Mouse (Mus musculus): Measurements from ENCODE around the gene Zgrf1. TPM values are rescaled to one million over a fixed set of nuclear protein-coding genes. Genes with fewer than 3 reads are reported as not detected.
A peak's percentile ranks its signal among the peaks of the same experiment; 100 is the strongest.

Gene Zgrf1
- polyA plus RNA-seq, 1 experiment from 2014 or later: 4.9 TPM

DNA sequence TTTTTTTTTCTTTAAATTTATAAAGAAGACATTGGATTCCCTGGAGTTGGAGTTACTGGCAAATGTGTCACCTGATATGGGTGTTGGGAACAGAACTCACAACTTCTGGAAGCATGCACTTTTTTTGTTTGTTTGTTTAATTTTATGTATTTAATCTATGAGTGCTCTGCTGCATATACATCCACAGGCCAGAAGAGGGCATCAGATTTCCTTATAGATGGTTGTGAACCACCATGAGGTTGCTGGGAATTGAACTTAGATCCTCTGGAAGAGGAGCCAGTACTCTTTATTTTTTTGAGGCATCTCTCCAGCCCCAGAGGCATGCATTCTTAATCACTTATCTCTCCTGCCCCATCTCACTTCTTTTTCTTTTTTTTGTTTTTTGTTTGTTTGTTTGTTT, 4.9 kb downstream of the Zgrf1 start:
- no peak for DNase-seq (ENCODE audit: low spot score)

DNA sequence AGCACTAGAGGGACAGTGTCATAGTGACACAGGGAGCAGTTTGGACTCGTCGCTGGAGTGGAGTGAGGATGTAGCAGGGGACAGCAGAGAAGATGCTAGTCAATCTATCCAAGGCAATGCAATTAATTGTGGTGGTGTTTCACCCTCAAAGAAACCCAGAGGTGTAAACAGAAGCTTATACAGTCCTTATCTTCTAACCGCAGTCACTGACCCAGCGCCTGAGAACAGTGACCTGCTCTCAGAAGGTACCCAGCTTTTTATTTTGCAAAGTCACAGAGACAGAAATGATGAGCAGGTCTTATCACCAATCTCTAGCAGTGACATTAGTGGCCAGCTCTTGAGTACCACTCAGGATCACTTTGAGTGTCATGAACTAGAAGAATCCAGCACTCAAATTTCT, 9.7 kb downstream of the Zgrf1 start:
- DNase-seq (ENCODE audit: low spot score): no peak

DNA sequence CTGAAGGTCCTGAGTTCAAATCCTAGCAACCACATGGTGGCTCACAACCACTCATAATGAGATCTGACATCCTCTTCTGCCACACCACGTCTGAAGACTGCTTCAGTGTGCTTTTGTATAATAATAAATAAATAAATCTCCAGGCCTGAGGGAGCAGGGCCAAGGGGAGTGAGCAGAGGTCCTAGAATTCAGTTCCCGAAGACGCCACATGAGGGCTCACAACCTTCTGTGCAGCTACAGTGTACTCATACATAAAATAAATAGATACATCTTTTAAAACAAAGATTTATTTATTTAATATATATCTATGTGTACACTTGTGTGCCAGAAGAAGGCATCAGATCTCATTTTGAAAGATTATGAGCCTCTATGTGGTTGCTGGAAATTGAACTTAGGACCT, 11.8 kb downstream of the Zgrf1 start:
- DNase-seq (ENCODE audit: low spot score): no peak

DNA sequence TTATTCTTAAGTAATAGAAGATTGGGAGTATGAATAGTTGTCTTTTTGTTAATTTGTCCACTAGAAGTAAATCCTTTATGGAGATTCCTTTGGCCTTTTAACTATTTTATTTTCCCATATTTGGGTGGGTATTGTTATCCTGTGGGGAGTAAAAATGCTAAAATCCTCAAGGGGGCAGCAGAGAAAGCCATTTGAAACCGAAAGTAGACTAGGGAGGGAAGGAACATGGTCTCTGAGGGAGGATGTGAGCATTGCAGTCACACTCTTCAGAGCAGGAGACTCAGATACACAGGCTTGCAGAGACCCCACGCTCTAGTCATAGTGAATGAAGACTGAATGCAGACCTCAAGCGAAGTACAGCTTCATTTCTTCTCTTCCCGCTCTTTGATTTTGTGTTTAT, 19.3 kb downstream of the Zgrf1 start:
- peak; percentile 76 for DNase-seq (ENCODE audit: low spot score)

DNA sequence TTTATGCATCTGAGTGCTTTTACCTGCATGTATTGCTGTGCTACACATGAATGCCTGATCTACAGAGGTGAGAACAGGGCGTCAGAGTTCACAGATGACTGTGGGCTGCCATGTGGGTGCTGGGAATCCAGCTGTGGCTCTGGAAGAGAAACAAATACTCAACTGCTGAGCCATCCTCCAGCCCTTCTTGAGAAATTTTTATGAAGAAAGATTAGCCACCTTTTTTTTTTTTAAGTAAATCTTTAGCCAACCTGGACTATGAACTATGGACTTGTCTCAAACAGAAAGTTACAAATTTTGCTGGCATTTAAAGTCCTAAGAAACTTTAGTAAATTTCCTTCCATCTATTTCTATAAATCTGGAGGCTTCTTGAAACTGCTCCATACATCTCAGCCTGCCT, 43.8 kb downstream of the Zgrf1 start:
- no peak for DNase-seq (ENCODE audit: low spot score)

DNA sequence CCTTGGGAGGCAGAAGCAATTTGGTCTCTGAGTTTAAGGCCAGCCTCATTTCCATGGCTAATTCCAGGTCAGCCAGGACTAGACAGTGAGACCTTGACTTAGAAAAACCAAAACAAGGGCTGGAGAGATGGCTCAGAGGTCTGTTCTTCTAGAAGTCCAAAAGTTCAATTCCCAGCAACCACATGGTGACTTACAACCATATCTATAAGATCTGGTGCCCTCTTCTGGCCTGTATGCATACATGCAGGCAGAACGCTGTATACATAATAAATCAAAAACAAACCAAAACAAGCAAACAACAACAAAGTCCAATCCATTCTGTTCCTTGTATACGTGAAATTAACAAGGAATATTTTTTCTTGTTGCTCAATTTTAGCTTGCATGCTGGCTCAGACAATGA, 54.8 kb downstream of the Zgrf1 start:
- no peak for DNase-seq (ENCODE audit: low spot score)

DNA sequence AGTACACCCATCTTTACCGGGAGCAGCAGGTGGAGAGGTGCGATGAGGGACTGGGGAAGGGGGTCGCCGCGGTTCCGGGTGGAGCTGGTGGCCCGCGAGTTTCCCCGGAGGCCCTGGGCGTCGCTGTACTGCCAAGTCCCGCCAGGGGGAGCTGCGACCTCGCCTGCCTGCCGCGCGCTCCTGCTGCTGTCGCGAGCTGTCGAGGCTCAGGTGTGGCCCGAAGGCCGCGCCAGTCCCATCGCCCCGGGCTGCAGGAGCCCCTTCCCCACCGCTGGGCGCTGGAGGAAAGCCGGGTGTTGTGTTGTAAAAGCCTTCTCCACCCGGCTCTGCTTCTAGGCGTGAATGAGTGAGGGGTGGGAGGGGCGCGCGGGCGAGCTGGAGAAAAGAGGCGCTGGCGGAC, 72.0 kb downstream of the Zgrf1 start:
- DNase-seq (ENCODE audit: low spot score): peak; percentile 78

DNA sequence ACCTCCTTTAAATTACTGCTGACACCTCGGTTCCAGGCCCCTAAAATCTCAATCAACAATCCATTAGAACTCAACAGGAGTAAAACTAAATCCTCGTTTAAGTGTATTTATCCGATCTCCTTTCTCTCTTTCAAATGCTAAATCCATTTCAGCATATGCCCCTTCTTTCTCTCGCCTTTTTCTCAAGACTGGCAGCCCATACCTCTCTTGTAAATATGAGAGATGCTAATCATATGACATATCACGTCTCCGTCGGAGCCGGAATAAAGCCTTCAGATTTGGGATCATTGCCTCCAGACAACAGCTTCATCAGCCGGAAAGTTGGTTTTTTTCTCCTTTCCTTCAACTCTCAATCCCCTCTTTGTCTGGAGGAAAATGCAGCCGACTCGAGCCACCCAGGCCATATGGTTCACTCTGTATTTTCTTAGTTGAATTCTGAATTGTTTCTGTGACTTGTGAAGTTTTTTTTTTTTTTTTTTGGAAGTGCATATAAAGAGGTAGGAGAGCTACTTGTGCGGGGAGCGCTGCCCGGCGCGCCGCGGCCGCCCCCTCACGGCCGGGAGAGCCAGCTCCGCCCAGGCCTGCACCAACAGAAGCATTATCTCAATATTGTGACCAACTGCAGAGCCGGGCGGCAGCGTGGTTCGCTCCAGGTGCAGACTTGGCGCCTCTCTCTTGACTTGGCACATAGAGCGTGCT, 72.6 kb downstream of the Zgrf1 start:
- no peak for DNase-seq (ENCODE audit: low spot score)

DNA sequence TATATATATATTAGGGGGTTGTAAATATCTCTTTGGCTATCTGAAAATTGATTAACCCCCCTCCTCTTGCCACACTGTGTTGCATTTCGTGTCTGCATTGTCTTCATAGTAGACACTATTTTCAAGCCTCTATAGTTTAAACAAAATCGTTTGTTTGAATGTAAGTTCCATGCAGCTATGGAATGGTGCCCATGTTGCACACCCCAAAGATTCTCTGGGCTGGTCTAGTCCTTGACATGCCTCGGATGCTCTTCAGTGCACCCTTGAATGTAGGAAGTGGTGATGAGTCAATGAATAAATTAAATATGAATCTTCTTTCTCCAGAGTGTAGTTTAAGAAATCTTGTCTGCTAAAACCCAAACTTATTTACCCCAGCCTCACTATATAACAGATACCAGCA, 73.2 kb downstream of the Zgrf1 start:
- DNase-seq (ENCODE audit: low spot score): no peak

DNA sequence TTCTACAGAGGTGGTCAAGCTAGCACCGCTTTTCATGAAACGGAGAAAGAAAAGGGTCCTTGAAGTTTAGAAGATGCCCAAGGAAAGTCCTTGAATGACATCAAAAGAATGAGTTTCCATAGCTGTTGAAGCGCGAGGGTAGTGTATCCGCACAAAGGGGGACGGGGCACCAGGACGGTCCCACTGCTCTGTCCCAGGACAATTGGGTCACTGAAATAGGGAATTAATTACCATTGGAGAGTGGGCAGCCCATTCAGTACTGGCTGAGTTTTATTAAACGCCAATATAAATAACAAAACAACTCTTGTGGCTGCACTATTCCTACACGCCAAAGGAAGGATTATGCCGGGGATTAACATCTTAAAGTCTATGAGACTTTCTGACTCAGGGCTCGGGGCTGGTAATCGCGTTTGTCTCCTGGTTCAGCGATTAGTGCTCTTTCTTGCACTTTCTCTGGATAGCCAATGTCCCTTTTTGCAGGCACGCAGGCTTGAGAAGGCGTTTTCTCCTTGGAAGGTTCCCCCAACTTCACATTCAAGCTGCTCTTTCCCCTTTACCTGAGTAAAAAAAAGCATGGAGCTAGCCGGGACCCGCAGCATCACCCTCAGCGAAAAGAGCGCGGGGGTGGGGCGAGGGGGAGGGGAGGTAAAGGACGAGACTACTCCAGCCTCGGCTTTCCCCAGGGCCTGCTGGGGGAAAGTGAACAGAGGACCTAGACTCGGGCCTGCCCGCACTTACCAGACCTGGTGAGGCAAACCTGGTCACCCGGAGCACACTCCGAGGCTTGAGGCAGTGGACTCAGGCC, 74.1 kb downstream of the Zgrf1 start:
- DNase-seq (ENCODE audit: low spot score): no peak

DNA sequence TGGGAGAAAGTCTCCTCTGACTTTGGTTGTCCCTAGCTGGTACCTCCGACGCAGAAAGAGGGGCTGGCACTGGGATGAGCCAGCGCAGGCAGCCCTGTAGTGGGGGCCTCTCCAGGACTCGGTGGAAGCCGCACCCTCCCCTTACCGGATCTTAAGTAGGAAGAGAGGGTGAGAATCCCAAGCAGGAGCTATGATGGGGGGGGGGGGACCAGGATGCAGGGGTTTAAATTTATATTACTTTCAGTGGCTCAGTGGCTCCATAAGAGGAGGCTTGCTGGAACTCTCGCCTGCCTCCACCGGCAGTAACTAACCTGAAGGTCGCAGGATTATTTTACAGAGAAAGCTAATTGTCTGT, 74.6 kb downstream of the Zgrf1 start:
- DNase-seq (ENCODE audit: low spot score): no peak

DNA sequence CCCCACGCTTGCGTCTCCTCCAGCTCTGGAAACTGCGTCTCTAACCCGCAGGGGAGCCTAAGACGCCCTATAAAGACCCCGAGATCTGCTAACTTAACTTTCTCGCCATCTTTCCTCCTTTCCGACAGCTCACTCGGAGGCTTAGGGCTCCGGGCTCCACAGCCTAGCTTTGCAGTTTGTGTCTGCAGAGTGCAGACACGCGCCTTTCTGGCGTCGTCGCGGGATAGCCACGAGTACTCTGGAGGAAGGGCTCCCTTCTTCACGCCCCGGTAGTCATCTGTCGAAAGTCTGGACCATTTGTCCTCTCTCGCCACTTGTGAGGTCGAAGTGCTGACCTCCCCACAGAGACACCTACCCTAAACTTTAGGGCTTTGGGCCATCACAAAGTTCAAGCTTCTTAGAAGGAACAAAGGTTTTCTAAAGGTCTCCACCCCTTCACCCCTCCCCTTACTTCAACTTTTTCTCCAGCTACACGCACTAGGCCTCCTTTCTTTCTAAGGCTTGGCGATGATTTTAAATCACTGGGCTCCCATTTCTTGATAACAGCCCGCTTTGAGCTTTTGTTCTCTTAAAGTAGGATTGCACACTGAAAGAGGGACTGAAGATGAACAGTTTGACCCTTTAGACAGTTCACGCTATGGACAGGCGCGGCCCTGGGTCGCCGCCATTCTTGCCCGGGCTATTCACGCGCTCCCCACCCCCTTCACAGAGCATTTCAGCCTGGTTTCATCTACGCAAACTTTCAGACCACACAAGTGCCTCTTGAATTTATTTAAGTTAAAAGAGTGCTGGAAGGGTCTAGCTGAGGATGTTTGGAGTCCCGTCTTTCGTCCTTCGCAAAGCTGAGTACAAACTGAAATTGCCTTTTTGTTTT, 75.3 kb downstream of the Zgrf1 start:
- DNase-seq (ENCODE audit: low spot score): no peak

DNA sequence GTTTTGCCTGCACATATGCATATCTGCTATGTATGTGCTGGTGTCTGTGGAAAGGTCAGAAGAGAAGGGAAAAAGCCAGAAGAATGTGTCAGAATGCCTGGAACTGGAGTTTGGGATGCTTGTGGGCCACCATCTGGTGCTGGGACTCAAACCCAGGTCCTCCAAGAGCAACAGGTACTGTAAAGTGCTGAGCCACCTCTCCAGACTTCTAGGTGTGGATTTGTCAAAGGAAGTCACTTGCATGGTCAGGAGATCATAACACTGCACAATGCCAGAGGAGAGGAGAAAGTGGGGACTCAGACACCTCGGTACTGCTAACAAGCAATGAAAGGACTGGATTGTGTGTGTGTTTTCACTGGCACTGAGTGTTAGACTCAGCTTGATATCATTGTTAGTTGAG, 76.9 kb downstream of the Zgrf1 start:
- DNase-seq (ENCODE audit: low spot score): no peak

DNA sequence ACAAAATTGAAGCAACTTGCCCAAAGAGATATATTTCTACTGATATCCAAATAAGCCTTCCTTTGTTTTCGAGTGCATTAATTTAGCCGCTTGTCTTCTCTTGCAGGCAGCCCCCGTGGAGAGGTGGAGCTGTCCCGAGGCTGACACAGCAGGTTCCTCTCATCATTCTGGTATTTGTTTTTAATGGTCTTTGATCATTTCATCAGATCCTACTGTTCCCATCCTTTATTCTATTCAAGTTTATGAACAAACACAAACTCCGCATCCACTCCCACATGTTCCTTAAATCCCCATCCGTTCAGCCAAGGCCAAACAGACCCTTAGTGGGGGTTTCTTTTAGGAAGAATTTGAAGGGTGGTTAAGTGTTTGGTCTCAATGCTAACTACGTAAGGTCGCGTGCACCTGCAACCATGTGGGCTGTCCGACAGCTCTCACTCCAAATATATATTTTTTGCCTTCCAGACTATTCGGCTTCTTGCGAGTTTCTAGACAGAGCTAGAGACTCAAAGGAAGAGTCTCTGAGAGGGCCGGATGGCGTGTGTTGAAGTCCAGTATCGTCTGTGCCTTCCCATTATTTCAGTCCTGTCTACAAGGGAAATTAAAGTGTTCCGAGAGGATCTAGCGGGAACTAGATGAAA, 77.6 kb downstream of the Zgrf1 start:
- DNase-seq (ENCODE audit: low spot score): no peak

DNA sequence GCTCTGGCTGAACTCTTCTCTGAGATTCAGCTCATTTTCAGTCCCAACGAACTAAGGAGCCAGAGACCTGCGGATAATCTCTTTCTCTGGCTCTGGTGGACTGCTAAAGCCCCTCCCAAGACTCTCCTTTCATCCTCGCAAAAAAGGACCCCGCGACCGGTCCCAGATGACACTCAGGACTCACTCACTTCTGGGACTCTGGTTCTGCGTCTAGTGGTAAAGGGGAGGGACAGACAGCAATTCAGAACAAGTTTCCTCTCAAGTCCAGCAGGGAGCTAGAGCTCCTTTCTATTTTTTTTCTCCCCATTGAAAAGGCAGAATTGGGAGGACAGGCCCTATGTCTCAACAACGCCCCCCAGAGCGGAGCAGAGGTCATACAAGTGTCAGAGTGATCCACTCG, 78.3 kb downstream of the Zgrf1 start:
- DNase-seq (ENCODE audit: low spot score): no peak

DNA sequence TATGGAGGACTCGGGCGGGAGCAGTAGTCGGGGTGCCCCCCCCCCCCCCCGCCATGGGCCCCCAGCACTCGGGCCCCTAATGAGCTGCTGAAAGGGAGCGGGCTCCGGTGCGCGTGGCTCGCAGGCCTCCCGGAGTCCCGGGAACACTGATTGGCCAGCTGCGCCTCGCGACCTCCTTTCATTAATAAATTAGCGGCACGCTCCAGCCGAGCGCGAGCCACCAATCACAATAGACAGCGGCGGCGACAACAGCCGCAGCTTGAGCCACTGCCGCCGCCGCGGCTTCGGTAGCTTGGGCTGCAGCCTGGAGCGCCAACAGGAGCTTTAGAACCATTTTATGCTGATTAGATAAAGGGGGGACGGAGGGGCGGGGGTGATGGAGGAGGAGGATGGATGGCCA, 79.2 kb downstream of the Zgrf1 start:
- no peak for DNase-seq (ENCODE audit: low spot score)

DNA sequence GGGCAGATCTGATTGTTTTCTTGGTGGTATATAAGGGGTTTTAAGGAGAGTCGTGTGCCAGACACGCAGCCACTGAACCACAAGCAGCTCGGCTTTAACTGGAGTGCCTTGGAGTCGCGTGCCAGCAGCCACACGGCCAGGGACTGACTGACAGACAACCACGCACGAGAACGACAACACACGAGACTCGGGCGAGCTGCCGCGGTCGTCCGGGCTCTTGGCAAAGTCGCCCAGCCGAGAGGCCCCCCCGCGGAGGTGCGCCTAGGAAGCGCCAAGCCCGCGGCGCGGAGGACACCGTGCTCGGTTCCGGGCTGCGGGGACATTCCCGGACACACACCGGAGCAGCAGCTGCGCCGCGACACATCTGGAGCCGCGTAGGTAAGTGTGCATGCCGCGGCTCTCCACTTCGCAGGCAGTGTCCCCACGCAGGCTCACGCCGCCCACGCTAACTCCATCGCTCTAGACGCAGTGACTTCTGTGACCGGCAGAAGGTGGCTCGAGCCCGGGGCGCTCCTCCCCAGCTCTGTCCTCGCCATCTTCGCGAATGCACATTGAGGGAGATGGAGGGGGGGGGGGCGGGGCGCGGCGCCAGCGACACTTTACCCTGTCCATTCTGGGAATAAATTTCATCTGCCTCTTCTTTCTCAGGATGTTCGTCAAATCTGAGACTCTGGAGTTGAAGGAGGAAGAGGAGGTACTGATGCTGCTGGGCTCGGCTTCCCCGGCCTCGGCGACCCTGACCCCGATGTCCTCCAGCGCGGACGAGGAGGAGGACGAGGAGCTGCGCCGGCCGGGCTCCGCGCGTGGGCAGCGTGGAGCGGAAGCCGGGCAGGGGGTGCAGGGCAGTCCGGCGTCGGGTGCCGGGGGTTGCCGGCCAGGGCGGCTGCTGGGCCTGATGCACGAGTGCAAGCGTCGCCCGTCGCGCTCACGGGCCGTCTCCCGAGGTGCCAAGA, 80.1 kb downstream of the Zgrf1 start, which contains the start of gene Neurog2:
TSS of gene Neurog2 (plus strand) at position 56 of the 953 bp plus-strand sequence.
- DNase-seq (ENCODE audit: low spot score): no peak

DNA sequence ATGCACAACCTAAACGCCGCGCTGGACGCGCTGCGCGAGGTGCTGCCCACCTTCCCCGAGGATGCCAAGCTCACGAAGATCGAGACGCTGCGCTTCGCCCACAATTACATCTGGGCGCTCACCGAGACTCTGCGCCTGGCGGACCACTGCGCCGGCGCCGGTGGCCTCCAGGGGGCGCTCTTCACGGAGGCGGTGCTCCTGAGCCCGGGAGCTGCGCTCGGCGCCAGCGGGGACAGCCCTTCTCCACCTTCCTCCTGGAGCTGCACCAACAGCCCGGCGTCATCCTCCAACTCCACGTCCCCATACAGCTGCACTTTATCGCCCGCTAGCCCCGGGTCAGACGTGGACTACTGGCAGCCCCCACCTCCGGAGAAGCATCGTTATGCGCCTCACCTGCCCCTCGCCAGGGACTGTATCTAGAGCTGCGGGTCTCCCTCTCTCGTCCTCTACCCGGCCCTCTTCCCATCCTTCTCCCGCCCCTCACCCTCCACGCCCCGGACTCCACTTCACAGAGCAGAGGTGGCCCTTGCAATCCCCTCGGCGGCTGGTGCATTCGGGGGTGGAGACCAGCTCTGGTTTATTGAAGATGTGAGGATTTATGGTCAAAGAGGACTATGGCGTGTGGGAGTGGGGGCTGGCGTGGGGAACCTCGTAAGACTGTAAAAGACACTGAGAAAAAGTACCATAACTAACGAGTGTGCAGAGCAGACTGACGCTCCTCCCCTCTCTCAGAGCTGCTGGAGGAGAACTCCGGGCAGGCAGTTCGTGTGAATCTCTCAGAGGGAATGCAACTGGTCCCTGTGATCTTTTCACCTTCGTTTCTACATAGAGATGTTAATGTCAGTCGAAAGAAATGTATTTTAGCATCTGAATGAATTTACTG, 81.1 kb downstream of the Zgrf1 start:
- DNase-seq (ENCODE audit: low spot score): peak; percentile 73

DNA sequence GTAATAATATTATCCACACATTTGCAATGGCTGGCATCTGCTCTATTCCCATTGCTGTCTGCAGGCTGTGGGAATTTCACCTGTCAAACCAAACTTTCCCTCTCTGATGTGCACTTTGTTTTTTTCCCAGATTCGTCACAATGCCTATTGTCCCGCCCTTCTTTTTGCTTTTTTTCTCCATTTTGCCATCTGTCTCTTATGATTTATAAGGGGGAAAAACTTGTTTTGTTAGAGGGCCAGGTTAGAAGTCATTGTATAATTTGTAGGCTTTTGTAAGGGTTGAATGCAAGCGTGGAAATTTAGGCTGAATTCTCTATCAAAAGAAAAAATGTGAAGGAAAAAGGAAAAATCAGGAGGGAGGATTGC, 81.7 kb downstream of the Zgrf1 start:
- DNase-seq (ENCODE audit: low spot score): no peak

Measured in thymus, postnatal 0 days (tissue).